Mouse (Mus musculus) kidney, embryonic 15.5 days (tissue): ENCODE measurements around the gene Gbf1. TPM values are rescaled to one million over a fixed set of nuclear protein-coding genes. Genes with fewer than 3 reads are reported as not detected.

ENCODE experiments used
- ATAC-seq: fragments of 200-750 bp; cut with Nextera tagmentation; replicated peaks from 2 replicates; pipeline ENCODE4 v1.8.0; 2017; ENCODE audit warnings: moderate TSS enrichment; ENCODE audit not compliant: low FRiP score
- H3K27ac ChIP-seq: fragments of 300-500 bp; sonication (generic); 2 replicates; pipeline ENCODE4 v1.5.1; 2015; ENCODE audit warnings: mild to moderate bottlenecking, inconsistent platforms
- H3K27me3 ChIP-seq: fragments of 300-500 bp; sonication (generic); 2 replicates; pipeline ENCODE4 v1.6.1; 2015; ENCODE audit warnings: inconsistent platforms
- H3K36me3 ChIP-seq: fragments of 300-500 bp; sonication (generic); 2 replicates; pipeline ENCODE4 v1.6.1; 2015; ENCODE audit warnings: inconsistent platforms
- H3K4me1 ChIP-seq: fragments of 300-500 bp; sonication (generic); 2 replicates; pipeline ENCODE4 v1.6.1; 2015; ENCODE audit warnings: inconsistent platforms
- H3K4me2 ChIP-seq: fragments of 300-500 bp; sonication (generic); 2 replicates; pipeline ENCODE4 v1.6.1; 2015; ENCODE audit warnings: moderate library complexity, mild to moderate bottlenecking, inconsistent platforms
- H3K4me3 ChIP-seq: fragments of 300-500 bp; sonication (generic); replicated peaks from 2 replicates; pipeline ENCODE4 v1.5.1; 2015; ENCODE audit warnings: mild to moderate bottlenecking, inconsistent platforms
- H3K9ac ChIP-seq: fragments of 300-500 bp; sonication (generic); 2 replicates; pipeline ENCODE4 v1.6.1; 2015; ENCODE audit warnings: mild to moderate bottlenecking, inconsistent platforms
- H3K9me3 ChIP-seq: fragments of 300-500 bp; sonication (generic); replicated peaks from 2 replicates; pipeline ENCODE4 v1.6.1; 2016; ENCODE audit warnings: inconsistent platforms
- whole genome bisulfite sequencing: fragments of 180-500 bp; shearing (Covaris S2); methylation state at CpG from one replicate; pipeline ENCODE4 v1.1.7; 2015; ENCODE audit warnings: mixed read lengths; 5-methylcytosine and 5-hydroxymethylcytosine counted together
- polyA plus RNA-seq: library from polyadenylated mRNA; unstranded; fragments of >200 nt; fragmentation: Nextera tagmentation; extraction: Ambion mirVana; gene quantifications from 2 replicates; pipeline ENCODE4 v1.2.1, GENCODE M21; 2015

The Gbf1 gene
- polyA plus RNA-seq, 1 experiment from 2014 or later, result 51.0 TPM

DNA sequence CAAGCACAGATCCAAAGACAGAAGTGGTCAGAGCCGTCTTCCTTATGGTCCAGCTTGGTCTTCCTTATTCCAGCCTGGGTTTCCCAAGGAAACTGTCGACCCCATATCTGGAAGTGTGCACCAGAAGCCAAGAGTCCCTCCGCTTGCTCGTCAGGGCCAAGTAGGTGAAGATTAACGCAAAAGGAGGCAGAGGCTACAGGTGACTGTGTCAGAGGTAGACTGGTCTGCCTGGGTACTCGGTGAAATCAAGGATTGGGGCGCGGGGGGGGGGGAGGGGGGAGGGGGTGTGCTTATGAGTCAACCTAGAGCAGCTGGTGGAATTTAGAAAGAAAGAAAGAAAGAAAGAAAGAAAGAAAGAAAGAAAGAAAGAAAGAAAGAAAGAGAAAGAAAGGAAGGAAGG lies 21.0 kb upstream of the Gbf1 start:
- no peaks in the 10 kb centered on the region for H3K36me3 ChIP-seq
- H3K4me3 ChIP-seq, result peak overlapping the region; percentile 36
- peaks cover 17% of the 10 kb centered on the region for H3K4me1 ChIP-seq
- no peaks in the 10 kb centered on the region for H3K9me3 ChIP-seq
- ATAC-seq, result no peak
- H3K4me2 ChIP-seq, result peak overlapping the region; percentile 52
- H3K27ac ChIP-seq, result no peak overlapping the region
- 6% methylated on average over 8 of the region's 8 CpGs for WGBS
- H3K27me3 ChIP-seq, result peaks cover 78% of the 10 kb centered on the region
- H3K9ac ChIP-seq, result no peak overlapping the region

DNA sequence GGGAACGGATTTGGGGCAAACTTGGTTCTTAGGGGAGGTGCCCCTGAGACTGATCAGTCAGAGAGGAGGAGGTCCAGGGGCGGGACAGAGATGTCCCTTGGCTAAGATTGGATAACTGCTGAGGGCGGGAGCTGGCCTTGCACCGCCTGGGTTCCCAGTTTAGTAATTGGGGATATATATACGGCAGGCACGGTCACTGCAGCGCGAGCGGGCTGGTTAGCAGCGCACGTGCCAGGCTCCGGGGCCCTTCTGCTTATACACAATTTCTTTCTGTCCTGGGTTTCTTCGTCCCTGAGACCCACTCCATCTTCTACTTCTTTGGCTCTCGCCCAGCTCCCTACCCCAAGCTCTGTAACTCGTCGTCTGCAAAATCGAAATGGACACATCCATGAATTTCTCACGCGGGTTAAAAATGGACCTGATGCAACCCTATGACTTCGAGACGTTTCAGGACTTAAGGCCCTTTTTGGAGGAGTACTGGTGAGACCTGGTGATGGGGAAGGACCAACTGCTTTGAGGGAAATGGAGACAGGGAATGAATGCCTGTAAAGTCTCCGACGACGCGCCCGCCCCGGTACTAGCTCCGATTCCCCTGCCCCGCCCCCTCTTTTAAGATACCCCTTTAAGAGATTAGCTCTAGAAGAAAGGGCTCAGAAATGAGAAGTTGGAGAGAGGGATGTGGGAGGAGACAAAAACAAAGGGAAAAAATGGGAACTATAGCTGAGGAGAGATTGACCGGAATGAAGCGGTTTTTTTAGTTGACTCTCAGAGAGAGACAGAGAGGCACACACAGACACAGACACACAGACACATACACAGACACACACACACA lies 20.4 kb upstream of the Gbf1 start, which contains the start of gene Elovl3:
TSS of gene Elovl3 (plus strand) at position 204 of the 832 bp plus-strand sequence.
- H3K27me3 ChIP-seq, result peaks cover 81% of the 10 kb centered on the region
- WGBS, result 3% methylated on average over 31 of the region's 31 CpGs

GRCm38 (mm10) chr19:46132577-46132976 lies 19.7 kb upstream of the Gbf1 start:
- Histone ChIP-seq H3K4me3 (no peak overlapping the region), H3K36me3 (no peaks in the 10 kb centered on the region), H3K4me1 (peaks cover 29% of the 10 kb centered on the region), H3K4me2 (no peak overlapping the region), H3K9me3 (no peaks in the 10 kb centered on the region), H3K9ac (no peak overlapping the region), H3K27ac (no peak overlapping the region), H3K27me3 (peaks cover 83% of the 10 kb centered on the region)
- 38% methylated on average over 6 of the region's 6 CpGs for WGBS
- ATAC-seq, result no peak

More for the DNA sequence above, 20.4 kb upstream of the Gbf1 start, which contains the start of gene Elovl3:
- H3K4me2 ChIP-seq, result peak within 1 kb of the TSS; percentile 52
- no peak within 1 kb of the TSS for H3K9ac ChIP-seq
- H3K9me3 ChIP-seq, result no peaks in the 10 kb centered on the region
- H3K4me3 ChIP-seq, result peak within 1 kb of the TSS; percentile 36
- peaks cover 24% of the 10 kb centered on the region for H3K4me1 ChIP-seq
- 0 out of 2 replicates have a peak, but pooled peaks have one; percentile 41 for ATAC-seq
- H3K27ac ChIP-seq, result no peak within 1 kb of the TSS
- no peaks in the 10 kb centered on the region for H3K36me3 ChIP-seq

- 0 out of 2 replicates have a peak overlapping the region, but pooled peaks have one; percentile 33 for H3K9ac ChIP-seq
Observed at GRCm38 (mm10) chr19:46135297-46135696, 17.0 kb upstream of the Gbf1 start.

GRCm38 (mm10) chr19:46135789-46136638 lies 16.3 kb upstream of the Gbf1 start:
- ATAC-seq, result peak; percentile 74
- Histone ChIP-seq H3K27ac (no peak overlapping the region), H3K4me3 (peak overlapping the region; percentile 56), H3K4me2 (peak overlapping the region; percentile 95), H3K9ac (peak overlapping the region; percentile 33), H3K4me1 (peaks cover 36% of the 10 kb centered on the region), H3K9me3 (no peaks in the 10 kb centered on the region), H3K36me3 (no peaks in the 10 kb centered on the region), H3K27me3 (peaks cover 97% of the 10 kb centered on the region)
- WGBS, result under 1% methylated on average over 79 of the region's 79 CpGs

More at GRCm38 (mm10) chr19:46135297-46135696, 17.0 kb upstream of the Gbf1 start:
- peaks cover 97% of the 10 kb centered on the region for H3K27me3 ChIP-seq
- H3K4me1 ChIP-seq, result peaks cover 29% of the 10 kb centered on the region
- WGBS, result 1% methylated on average over 12 of the region's 12 CpGs
- peak overlapping the region; percentile 95 for H3K4me2 ChIP-seq
- peak; percentile 52 for ATAC-seq
- H3K27ac ChIP-seq, result no peak overlapping the region
- H3K4me3 ChIP-seq, result peak overlapping the region; percentile 56
- H3K9me3 ChIP-seq, result no peaks in the 10 kb centered on the region
- H3K36me3 ChIP-seq, result no peaks in the 10 kb centered on the region

DNA sequence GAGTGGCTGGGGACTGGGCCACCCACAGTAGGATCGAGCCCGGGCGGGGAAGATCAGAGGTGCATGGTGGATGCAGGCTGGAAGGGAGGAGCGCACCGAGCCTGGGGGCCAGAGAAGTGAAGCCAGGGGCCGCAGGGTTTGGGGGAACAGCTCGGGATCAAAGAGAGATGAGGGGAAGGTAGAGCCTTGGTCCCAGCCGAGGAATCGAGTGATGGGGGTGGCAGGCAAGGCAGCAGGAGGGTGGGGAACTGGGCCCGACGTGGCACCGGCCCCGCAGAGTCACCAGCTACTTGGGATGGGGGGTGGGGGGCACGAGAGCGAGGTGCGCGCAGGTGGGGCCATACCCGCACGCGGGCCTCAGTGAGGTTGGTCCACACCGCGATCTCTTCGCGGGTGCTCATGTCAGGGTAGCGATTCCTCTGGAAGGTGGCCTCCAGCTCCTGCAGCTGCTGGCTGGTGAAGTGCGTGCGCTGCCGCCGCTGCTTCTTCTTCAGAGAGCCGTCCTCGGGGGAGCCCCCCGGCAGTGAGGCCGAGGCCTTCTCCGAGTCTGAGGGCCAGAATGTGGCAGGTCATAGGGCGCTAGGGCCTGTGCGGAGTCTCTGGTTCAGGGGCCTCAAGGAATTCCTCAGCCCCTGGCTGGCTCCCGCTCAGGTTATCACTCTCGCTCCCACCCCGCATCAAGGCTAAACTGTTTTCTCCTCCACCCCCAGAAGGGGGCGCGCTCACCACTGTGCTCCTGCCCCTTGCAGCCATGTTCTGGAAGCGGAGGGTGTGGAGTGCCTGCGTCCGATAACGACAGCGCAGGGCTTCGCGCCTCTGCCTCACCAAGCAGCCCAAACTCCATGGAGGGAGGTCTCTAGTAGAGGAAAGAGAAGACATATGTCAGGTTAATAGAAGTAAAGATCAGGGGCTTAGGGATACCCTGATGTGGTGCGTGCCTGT lies 15.4 kb upstream of the Gbf1 start:
- Histone ChIP-seq H3K27me3 (peaks cover 97% of the 10 kb centered on the region), H3K4me3 (peak overlapping the region; percentile 56), H3K27ac (no peak overlapping the region), H3K9ac (peak overlapping the region; percentile 33), H3K4me2 (peak overlapping the region; percentile 95), H3K4me1 (peaks cover 35% of the 10 kb centered on the region), H3K36me3 (no peaks in the 10 kb centered on the region), H3K9me3 (no peaks in the 10 kb centered on the region)
- ATAC-seq, result peak; percentile 24; the same call in 1 of the 2 replicates
- WGBS, result 2% methylated on average over 49 of the region's 49 CpGs

GRCm38 (mm10) chr19:46140324-46140723 lies 12.0 kb upstream of the Gbf1 start:
- no peaks in the 10 kb centered on the region for H3K36me3 ChIP-seq
- no peak overlapping the region for H3K27ac ChIP-seq
- no peaks in the 10 kb centered on the region for H3K9me3 ChIP-seq
- 67% methylated on average over 2 of the region's 2 CpGs for WGBS
- H3K4me2 ChIP-seq, result no peak overlapping the region
- ATAC-seq, result no peak
- H3K27me3 ChIP-seq, result peaks cover 98% of the 10 kb centered on the region
- no peak overlapping the region for H3K9ac ChIP-seq
- peaks cover 32% of the 10 kb centered on the region for H3K4me1 ChIP-seq
- H3K4me3 ChIP-seq, result no peak overlapping the region

DNA sequence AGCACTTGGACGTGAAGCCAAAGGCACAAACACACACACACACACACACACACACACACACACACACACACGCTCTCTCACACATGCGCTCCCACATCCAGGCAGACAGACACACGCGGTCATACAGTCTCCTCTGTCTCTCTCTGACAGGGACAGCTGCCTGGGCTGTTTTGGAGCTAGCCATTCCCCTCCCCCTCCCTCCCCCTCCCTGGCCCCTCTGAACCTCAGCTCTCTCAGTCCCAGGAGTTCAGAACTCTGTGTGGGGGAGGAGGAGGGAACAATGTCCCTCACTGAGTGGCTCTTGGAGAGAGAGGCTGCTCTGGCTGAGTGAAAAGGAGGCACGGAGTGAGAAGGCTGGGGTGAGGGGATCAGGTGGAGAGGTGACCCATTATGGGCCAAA lies 11.2 kb upstream of the Gbf1 start:
- no peaks in the 10 kb centered on the region for H3K36me3 ChIP-seq
- H3K9me3 ChIP-seq, result no peaks in the 10 kb centered on the region
- no peak overlapping the region for H3K9ac ChIP-seq
- no peak overlapping the region for H3K4me3 ChIP-seq
- no peak overlapping the region for H3K27ac ChIP-seq
- WGBS, result 21% methylated on average over 6 of the region's 6 CpGs
- ATAC-seq, result peak; percentile 57; the same call in 1 of the 2 replicates
- H3K4me2 ChIP-seq, result 0 out of 2 replicates have a peak overlapping the region, but pooled peaks have one; percentile 12
- H3K4me1 ChIP-seq, result peaks cover 24% of the 10 kb centered on the region
- peaks cover 98% of the 10 kb centered on the region for H3K27me3 ChIP-seq

- Histone ChIP-seq H3K4me3 (peak within 1 kb of the TSS; percentile 56), H3K4me2 (peak within 1 kb of the TSS; percentile 88), H3K4me1 (peaks cover 20% of the 10 kb centered on the region), H3K9ac (0 out of 2 replicates have a peak within 1 kb of the TSS, but pooled peaks have one; percentile 7), H3K9me3 (no peaks in the 10 kb centered on the region), H3K27me3 (peaks cover 84% of the 10 kb centered on the region), H3K27ac (no peak within 1 kb of the TSS), H3K36me3 (no peaks in the 10 kb centered on the region)
- ATAC-seq, result no peak; the same call in 1 of the 2 replicates
- WGBS, result under 1% methylated on average over 47 of the region's 47 CpGs
Observed at GRCm38 (mm10) chr19:46147511-46148371, 4.6 kb upstream of the Gbf1 start, which contains the start of gene Pitx3. TSS of gene Pitx3 (minus strand) at chr19:46148326.

GRCm38 (mm10) chr19:46148372-46148760 lies 3.9 kb upstream of the Gbf1 start:
- Histone ChIP-seq H3K9me3 (no peaks in the 10 kb centered on the region), H3K4me2 (peak overlapping the region; percentile 88), H3K9ac (0 out of 2 replicates have a peak overlapping the region, but pooled peaks have one; percentile 7), H3K27ac (no peak overlapping the region), H3K4me1 (peaks cover 25% of the 10 kb centered on the region), H3K36me3 (no peaks in the 10 kb centered on the region), H3K27me3 (peaks cover 78% of the 10 kb centered on the region), H3K4me3 (peak overlapping the region; percentile 56)
- ATAC-seq, result peak; percentile 78
- WGBS, result 2% methylated on average over 27 of the region's 27 CpGs
